Mouse (Mus musculus) heart, postnatal 0 days (tissue): ENCODE measurements around the gene Clpx. TPM values are rescaled to one million over a fixed set of nuclear protein-coding genes. Genes with fewer than 3 reads are reported as not detected.

Source experiments
- ATAC-seq: fragments of 200-750 bp; cut with Nextera tagmentation; 2 replicates; pipeline ENCODE4 v1.8.0; 2017; ENCODE audit warnings: low read depth, moderate number of reproducible peaks, moderate library complexity; ENCODE audit not compliant: insufficient read depth
- DNase-seq: peaks from one replicate; pipeline ENCODE4 v3.0.0-alpha.2; 2016; ENCODE audit warnings: low spot score
- H3K27ac ChIP-seq: fragments of 300-500 bp; sonication (generic); 2 replicates; pipeline ENCODE4 v1.5.1; 2014; ENCODE audit warnings: low read depth, mild to moderate bottlenecking
- H3K27me3 ChIP-seq: fragments of 300-500 bp; sonication (generic); 2 replicates; pipeline ENCODE4 v1.6.1; 2014; ENCODE audit warnings: low read length, mixed read lengths; ENCODE audit not compliant: control insufficient read depth, insufficient read depth
- H3K36me3 ChIP-seq: fragments of 300-500 bp; sonication (generic); replicated peaks from 2 replicates; pipeline ENCODE4 v1.6.1; 2014; ENCODE audit warnings: low read length, mixed read lengths; ENCODE audit not compliant: control insufficient read depth, insufficient read depth
- H3K4me1 ChIP-seq: fragments of 300-500 bp; sonication (generic); 2 replicates; pipeline ENCODE4 v1.6.1; 2014; ENCODE audit warnings: antibody characterized with exemption; ENCODE audit not compliant: control insufficient read depth, insufficient read depth
- H3K4me2 ChIP-seq: fragments of 300-500 bp; sonication (generic); 2 replicates; pipeline ENCODE4 v1.6.1; 2014; ENCODE audit warnings: low read depth, mild to moderate bottlenecking, low read length, moderate library complexity
- H3K4me3 ChIP-seq: fragments of 300-500 bp; sonication (generic); 2 replicates; pipeline ENCODE4 v1.5.1; 2014; ENCODE audit warnings: low read depth, low read length
- H3K9ac ChIP-seq: fragments of 300-500 bp; sonication (generic); replicated peaks from 2 replicates; pipeline ENCODE4 v1.6.1; 2014; ENCODE audit warnings: low read depth, low read length, mixed read lengths
- H3K9me3 ChIP-seq: fragments of 300-500 bp; sonication (generic); replicated peaks from 2 replicates; pipeline ENCODE4 v1.6.1; 2016; ENCODE audit warnings: low read length; ENCODE audit not compliant: control insufficient read depth
- CTCF ChIP-seq: IDR thresholded peaks from 2 replicates; pipeline ENCODE4 v1.5.1; 2016; ENCODE audit warnings: antibody characterized with exemption, control low read depth, low read depth
- EP300 ChIP-seq: IDR thresholded peaks from 2 replicates; pipeline ENCODE4 v1.6.1; 2016; ENCODE audit warnings: antibody characterized with exemption, low read depth
- WGBS: fragments of 180-500 bp; shearing (Covaris S2); extraction: QIAGEN DNeasy Blood & Tissue Kit; methylation state at CpG from one replicate; pipeline ENCODE4 v1.1.7; 2014; 5-methylcytosine and 5-hydroxymethylcytosine counted together
- polyA plus RNA-seq: library from polyadenylated mRNA; unstranded; fragments of >200 nt; fragmentation: Nextera tagmentation; extraction: Ambion mirVana; gene quantifications from 2 replicates; pipeline ENCODE4 v1.2.1, GENCODE M21; 2015
- total RNA-seq: library from RNA; depleted of rRNA; stranded (reverse); fragments of >200 nt; gene quantifications from 2 replicates; pipeline ENCODE4 v1.2.3, GENCODE M21; 2014; ENCODE audit warnings: low replicate concordance; rRNA removed

The Clpx gene
- total RNA-seq: 37.4 and 37.8 TPM in 2 replicates
- 64.3 and 68.3 TPM in 2 replicates for polyA plus RNA-seq

DNA sequence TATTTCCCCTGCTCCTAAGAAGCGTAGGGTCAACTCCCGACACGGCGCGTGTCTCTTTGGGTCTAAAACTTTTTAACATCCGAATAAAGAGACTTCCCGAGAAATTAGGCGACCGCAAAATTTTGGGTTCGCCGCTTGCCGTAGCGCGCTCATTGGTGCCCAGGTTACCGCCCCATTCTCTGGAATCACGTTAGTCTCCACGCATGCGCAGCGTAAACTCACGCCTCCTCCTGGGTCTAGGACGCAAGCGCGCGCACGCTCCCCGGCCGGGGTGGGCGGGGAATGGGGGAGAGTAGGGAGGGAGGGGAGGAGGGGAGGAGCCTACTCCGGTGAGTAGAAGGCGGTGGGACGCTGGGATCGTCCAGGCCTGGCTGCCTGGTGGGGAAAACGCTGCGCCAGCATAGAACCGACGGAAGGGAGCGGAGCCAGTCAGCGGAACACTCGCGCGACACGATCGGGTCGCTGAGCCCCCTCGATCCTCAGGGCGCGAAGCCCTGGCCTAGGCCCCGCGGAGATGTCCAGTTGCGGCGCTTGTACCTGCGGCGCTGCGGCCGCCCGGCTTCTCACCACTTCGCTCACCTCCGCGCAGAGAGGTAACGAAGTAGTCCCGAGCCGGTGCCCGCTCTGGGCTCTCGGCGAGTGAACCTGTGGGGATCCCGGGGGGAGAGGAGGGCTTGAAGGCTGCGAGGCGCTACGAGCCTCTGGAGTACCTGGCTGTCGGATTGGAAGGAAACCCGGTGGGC lies at the start of gene Clpx:
Gene Clpx, plus strand, starts transcription at position 288 of the 743 bp plus-strand sequence.
- under 1% methylated on average over 68 of the region's 71 CpGs for WGBS
- peak; percentile 97 for ATAC-seq

DNA sequence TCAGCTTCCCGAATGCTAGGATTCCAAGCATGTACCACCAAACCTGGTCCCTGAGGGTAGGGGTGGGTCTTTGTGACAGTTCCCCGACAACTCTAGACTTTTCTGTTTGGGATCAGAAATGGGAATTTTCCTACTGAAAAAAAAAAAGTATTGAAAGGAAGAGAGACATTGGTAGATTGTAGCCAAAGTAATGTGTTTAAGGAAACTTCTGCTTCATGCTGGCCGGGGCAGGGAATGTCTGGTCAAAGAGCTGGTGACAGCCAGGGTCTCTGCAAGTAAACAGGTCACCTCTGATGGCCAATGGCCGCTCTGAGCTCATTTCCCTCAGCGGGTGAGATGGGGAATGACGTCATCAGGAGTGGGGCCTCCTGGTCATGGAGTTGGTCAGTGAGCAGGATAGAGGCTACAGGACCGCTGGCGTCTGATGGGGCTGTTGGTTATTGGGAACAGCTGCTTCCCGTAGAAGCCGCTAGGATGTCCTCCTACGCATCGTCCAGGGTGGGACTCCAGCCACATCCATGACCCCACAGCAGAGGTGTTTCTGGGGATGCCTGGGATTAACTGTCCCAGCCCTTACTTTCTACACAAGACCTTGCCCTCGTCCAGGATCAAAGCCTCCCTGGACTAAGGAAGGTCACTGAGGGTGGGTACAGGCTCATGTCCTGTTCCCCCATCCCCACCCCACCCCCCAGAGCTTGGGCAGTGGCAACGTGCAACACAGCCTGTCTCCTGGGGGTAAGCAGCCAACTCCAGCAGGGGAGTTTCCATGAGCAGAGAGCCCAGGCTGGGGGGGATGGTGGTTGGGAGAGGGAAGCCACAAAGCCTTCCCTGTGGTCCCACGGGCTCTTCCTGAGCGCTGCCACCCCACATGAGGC lies 46.3 kb upstream of the Clpx start:
- DNase-seq (peak; percentile 20), ATAC-seq (peak; percentile 44)
- 50% methylated on average over 16 of the region's 16 CpGs for WGBS
- Histone ChIP-seq H3K4me2 (no peak overlapping the region), H3K4me1 (0 out of 2 replicates have a peak, but pooled peaks cover 9% of the 10 kb centered on the region), H3K9me3 (no peaks in the 10 kb centered on the region), H3K27me3 (no peaks in the 10 kb centered on the region), H3K4me3 (no peak overlapping the region), H3K36me3 (no peaks in the 10 kb centered on the region), H3K27ac (peak overlapping the region; percentile 34; the same call in 1 of the 2 replicates), H3K9ac (no peak overlapping the region)
- TF ChIP-seq EP300 (no peak), CTCF (no peak)

More for the DNA sequence above, at the start of gene Clpx:
- peak within 1 kb of the TSS; percentile 97 for H3K27ac ChIP-seq
- H3K27me3 ChIP-seq: no peaks in the 10 kb centered on the region
- H3K4me3 ChIP-seq: peak within 1 kb of the TSS; percentile 95
- H3K36me3 ChIP-seq: peaks cover 16% of the 10 kb centered on the region
- no peaks in the 10 kb centered on the region for H3K9me3 ChIP-seq
- peak; percentile 77; the same call in 1 of the 2 replicates for TF ChIP-seq EP300
- TF ChIP-seq CTCF: peak; percentile 17; the same call in 1 of the 2 replicates
- H3K4me1 ChIP-seq: peaks cover 13% of the 10 kb centered on the region
- DNase-seq: peak; percentile 99
- H3K9ac ChIP-seq: peak within 1 kb of the TSS; percentile 97
- H3K4me2 ChIP-seq: peak within 1 kb of the TSS; percentile 76

DNA sequence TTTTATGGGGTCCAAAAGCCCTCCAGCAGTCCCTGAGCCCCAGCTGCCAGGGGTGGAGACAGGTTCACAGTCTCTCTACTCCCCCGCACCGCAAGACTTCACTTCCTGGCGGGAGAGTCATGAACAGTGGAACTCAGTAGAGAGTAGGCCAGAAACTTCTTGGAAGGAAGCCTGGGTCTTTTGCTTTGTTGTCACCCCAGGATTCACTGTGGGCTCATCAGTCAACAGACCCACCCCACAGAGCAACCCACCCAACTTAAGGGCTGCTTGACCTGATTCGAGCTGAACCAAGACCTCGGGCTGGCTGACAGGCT lies 45.7 kb upstream of the Clpx start:
- H3K4me3 ChIP-seq: no peak overlapping the region
- WGBS: 71% methylated on average over 5 of the region's 5 CpGs
- no peak overlapping the region for H3K9ac ChIP-seq
- ATAC-seq (peak; percentile 39; the same call in 1 of the 2 replicates), DNase-seq (no peak)
- H3K36me3 ChIP-seq: no peaks in the 10 kb centered on the region
- no peaks in the 10 kb centered on the region for H3K27me3 ChIP-seq
- no peaks in the 10 kb centered on the region for H3K9me3 ChIP-seq
- 0 out of 2 replicates have a peak, but pooled peaks cover 9% of the 10 kb centered on the region for H3K4me1 ChIP-seq
- H3K27ac ChIP-seq: peak overlapping the region; percentile 34; the same call in 1 of the 2 replicates
- no peak overlapping the region for H3K4me2 ChIP-seq
- no peak for TF ChIP-seq CTCF
- TF ChIP-seq EP300: no peak

- Histone ChIP-seq H3K4me1 (0 out of 2 replicates have a peak, but pooled peaks cover 9% of the 10 kb centered on the region), H3K36me3 (no peaks in the 10 kb centered on the region), H3K9me3 (no peaks in the 10 kb centered on the region), H3K9ac (no peak overlapping the region), H3K27ac (no peak overlapping the region), H3K4me3 (no peak overlapping the region), H3K4me2 (no peak overlapping the region), H3K27me3 (no peaks in the 10 kb centered on the region)
- WGBS: 58% methylated on average over 3 of the region's 3 CpGs
- ATAC-seq: no peak
- DNase-seq: no peak
- TF ChIP-seq EP300: no peak
- TF ChIP-seq CTCF: no peak
Measured at GRCm38 (mm10) chr9:65252026-65252425, 42.0 kb upstream of the Clpx start.

- no peak overlapping the region for H3K27ac ChIP-seq
- H3K9me3 ChIP-seq: no peaks in the 10 kb centered on the region
- 68% methylated on average over 11 of the region's 11 CpGs for WGBS
- TF ChIP-seq EP300 (no peak), CTCF (no peak)
- H3K36me3 ChIP-seq: no peaks in the 10 kb centered on the region
- no peaks in the 10 kb centered on the region for H3K4me1 ChIP-seq
- no peak for DNase-seq
- H3K4me3 ChIP-seq: no peak overlapping the region
- H3K4me2 ChIP-seq: no peak overlapping the region
- H3K9ac ChIP-seq: no peak overlapping the region
- no peak; the same call in 1 of the 2 replicates for ATAC-seq
- H3K27me3 ChIP-seq: no peaks in the 10 kb centered on the region
Measured at GRCm38 (mm10) chr9:65255906-65256600, 38.0 kb upstream of the Clpx start.
